Mouse (Mus musculus): ENCODE data around the gene Bmp6.

The Bmp6 gene

DNA sequence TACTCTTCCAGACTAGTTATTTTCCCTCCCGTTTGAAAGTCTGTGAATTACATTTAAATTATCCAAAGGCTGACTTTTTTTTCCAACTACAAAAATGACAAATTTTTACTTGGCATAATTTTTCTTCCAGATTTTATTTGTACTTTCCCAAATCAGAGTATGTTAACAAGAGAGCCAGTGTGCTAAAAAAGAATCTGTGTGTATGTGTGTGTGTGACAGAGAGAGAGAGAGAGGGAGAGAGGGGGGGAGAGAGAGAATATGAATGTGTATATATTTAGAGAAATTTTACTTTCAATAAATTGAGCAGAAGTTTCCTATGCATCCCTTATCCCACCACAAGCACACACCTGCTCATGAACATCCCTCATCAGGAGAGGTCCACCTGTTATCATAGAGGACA is 9.4 kb downstream of the Bmp6 start:
- DNase-seq: no peak

DNA sequence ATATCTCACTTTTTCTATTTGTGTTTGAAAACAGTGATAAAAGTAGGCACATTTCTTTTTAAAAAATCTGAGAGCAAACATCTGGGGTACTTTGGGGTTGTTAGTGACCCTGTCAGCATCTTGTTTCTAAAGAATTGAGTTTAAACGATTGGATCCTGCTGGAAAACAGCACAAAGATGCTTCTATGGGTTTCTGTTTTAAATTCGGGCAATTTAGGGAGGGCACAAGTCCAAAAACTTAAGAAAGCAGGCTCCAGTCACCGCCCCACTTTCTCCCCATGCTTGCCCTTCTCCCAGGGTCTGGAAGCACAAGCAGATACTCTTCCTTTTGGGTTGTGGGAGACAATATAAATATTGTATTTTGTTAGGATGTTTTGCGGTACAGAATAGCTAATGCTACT is 14.1 kb downstream of the Bmp6 start:
- DNase-seq: no peak

DNA sequence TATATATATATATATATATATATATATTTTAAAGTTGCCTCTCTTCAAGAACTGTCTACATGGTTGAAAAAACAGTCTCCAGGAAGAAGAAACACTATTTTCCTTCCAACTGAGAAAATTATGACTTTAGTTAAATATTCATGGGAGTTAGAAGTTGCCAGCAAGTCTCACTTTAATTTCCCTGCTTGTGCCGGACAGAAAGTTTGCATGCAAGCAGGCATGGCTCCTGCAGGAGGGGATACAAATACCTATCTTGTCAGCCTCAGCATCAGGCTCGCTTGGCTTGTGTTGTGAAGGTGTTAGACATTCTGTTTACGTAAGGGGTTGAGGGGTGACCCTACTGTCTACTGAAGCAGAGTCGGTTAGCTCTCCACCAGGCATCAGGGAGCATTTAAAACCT is 17.8 kb downstream of the Bmp6 start:
- DNase-seq: no peak

DNA sequence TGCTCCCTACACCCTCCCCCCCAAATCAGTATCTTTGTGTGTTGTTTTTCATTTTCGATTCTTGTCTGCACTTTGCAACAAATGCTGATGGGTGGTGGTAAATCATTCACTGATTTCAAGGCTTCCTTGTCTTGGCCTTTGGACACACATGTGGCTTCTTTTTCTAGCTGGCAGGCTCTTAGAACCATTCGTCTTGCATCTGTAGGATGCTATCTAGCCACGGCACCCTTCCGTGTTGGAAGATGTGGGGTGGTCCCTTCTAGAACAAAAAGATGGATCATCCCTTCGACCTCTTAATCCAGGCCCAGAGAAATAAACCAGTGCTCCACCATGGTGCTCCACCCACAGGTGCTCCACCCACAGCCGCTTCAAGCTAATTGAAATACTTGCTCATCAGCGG is 19.0 kb downstream of the Bmp6 start:
- no peak for DNase-seq

DNA sequence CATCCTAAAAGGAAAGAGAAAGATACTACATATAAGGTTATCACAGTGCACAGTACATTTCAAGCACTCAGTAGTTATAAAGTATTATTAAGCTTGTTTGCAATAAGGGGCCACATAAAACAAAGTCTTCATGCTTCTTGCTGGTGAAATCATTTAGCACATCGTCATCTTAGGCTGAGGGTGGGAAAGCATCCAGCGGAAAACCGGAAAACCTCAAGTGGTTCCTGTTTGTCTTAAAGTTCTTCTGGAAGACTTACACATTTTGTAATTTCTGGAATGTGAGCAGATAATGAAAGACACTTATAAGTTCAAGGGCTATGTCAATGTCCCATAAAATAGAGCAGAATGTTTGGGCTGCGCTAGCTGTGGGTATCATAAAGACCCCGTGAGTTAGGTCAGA is 24.7 kb downstream of the Bmp6 start:
- DNase-seq: no peak

DNA sequence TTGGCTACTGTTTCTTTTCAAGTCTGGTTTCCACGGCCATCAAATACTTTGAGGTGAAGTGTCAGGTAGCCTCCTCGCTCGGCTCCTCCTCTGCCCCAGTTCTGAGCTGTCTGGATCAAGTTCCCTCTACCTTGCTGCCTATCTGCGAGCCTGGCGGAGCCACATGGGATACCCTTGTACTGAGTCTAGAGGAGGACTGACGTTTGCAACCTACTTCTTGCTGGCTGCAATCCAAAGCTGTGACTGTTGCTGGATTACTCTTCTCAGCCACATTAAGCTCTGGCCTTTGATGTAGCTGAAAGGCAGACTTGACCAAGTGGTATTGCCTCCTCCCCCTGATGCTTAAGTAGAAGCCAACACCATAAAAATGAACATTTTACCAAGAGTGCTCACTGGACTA is 31.2 kb downstream of the Bmp6 start:
- no peak for DNase-seq

DNA sequence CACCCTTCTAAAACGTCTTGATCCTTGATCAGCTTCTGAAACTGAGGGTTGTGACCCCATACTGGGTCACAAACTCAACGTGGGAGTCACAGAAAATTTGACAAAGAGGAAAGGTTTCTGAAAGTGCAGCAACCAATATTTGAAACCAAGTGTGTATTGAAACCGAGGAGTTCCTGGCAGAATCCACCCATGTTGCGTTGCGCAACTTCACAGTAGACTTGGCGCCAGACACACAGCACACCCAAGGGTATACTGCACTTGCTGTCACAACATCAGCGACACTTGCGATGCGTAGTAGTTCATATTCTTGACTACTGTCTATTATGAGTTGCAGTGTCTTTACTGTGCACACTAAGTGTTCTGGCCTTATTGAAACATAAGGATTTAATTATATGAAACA is 32.4 kb downstream of the Bmp6 start:
- no peak for DNase-seq

DNA sequence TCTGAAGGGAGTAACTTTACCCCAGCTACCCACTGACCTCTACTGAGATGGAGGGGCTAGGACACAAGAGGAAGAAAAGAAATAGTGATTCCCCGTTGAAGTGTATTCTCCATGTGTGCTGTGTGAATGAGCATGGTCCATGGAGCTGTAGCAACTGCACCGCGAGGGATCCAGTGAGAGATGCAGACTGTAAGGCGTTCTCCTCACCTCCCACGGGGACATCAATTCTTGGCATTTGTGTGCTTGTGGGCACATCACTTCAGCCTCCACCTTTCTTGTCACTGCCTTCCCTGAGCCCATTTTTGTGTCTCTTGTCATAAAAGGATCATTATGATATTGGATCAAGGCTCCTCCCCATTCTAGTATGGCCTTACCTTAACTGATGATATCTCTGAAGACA is 34.9 kb downstream of the Bmp6 start:
- DNase-seq: no peak

DNA sequence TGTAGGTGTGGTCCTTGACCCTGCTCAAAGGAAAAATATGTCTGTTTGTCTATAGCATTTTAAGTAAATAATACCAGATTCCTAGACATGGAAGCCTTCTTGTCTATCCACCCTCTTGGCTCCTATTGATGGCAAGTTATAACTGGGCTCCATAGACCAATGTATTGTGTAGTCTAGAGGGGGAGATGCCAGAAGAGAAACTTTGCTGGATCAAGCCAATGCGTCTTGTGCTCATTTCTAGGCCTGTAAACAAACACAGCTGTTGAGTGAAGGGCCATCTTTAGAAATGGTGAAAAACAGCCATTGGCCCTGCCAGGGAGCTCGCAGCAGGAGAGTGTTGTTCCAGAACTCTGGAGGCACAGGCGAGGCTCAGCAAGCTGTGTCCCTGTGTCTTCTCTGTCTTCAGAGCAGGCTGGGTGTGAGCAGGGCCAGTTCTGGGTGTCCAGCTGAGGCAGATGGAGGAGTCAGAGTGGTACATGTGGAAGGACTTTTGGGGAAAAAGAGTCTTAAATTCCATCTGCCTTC is 41.2 kb downstream of the Bmp6 start:
- no peak for DNase-seq

DNA sequence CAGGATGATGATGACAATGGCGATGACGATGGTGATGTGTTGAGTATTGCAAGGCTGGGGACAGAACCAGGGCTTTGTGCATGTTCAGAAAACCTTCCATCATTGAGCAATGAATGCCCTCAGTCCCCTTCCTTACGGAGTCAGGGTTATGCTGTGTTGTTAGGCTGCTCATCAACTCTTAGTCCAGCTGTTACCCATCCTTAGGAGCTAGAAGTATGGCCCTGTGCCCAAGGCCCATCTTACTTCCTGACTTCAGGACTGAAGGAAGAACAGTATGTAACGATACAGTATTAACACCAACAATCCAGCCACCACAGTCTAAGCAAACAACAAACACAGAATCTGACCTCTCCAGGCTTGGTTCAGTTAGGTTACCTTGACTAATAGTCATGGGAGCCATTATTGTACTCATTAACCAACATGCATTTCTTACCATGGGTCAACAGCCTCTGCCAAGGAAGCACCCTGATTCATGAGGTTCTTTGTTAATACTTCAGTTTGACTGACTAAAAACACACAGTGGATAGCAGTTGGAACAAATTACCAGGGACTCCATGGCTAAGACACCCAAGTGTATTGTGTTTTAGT is 42.6 kb downstream of the Bmp6 start:
- no peak for DNase-seq

DNA sequence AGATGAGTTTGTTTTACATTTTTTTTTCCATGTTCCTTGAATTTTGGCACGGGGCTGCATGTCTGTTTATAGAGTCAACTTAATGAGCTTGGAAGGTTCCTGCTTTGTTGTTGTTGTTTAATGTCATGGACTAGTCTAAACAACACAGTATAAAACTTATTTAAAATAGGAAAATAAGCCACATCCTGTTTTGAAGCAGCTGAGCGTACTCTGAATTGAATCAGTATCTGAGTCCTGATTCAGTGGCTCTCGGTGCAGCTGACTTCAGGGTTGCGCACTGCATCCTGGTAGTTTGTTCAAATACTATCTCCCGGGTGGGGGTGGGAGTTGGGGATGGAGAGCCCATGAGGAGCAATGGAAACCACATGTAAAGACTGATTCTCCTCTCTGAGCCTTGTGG is 48.5 kb downstream of the Bmp6 start:
- no peak for DNase-seq

DNA sequence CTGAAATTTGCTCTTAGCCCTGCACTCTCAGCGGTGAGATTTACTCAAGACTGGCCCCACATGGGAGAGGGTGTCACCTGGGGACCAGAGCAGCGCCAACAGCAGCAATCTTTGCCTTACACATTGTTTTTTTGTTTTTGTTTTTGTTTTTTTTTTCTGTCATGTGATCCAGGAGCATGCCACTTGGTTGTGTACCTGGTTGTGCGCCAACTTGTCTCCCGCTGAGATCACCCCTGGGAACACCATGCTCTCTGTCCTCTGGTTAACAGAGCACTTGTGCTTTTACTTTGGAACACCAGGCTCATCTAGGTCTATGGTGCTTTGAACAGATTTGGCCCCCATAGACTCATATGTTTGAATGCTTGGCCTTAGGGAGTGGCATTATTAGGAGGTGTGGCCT is 50.1 kb downstream of the Bmp6 start:
- no peak for DNase-seq

DNA sequence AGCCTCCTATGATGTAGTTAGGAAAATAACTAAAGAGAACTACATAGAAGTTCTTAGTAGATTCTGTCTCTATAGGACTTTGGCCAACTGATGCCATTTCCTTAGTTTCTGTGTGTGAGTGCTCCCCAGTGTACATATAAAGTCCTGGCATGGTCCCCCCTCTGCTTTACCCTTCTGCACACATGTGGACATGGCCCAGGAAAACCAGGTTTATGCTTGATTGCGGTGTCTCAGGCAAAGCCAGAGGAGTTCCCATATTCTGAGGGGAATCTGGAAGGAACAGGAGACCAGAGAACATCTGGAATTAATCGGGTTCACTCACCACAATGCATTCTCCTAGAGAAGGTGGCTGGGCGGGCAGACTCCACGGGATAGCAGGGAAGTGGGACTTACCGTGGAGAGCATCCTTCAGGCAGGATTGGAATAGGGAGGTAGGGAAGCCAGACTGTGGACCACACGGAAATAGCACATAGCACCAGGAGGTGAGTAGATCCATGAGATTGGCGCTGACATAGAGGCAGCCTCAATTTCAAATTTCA is 52.2 kb downstream of the Bmp6 start:
- DNase-seq: no peak

DNA sequence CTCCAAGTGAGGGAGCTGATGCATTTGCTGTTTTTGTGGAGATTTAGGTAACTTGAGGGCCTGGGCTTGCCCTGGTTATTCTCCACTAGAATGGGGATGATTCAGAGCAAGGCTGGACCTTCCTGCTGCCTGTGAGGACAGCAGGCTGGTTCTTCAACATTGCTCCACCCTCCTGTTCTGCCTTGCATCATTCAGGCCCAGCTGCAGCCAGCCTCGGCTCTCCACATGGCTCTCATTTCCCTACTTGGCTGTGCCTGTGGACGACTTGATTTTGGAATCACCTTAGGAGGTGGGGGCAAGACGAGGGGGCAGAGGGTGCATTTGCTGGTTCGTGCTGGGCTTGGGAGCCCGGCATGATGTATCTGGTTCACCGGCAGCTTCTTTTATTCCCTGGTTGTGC is 53.8 kb downstream of the Bmp6 start:
- no peak for DNase-seq

DNA sequence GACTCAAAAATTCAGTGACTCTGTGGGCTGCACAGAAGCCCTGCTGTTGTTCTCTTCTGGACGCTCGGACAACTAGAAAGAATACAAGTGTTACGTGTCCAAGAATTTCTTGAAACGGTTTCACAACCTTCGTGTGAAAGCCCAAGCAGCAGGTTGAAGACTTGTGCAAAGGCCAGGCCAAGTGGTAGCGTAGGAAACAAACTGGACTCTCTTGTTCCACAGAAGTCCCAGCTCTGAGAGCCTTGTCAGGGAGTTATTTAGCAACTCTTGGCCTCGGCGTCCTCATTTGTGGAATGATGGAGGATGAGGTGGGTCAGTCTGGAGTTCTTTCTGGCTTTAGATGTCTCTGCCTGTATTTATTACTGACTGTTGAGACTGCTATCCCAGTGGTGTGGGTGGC is 55.8 kb downstream of the Bmp6 start:
- no peak for DNase-seq

DNA sequence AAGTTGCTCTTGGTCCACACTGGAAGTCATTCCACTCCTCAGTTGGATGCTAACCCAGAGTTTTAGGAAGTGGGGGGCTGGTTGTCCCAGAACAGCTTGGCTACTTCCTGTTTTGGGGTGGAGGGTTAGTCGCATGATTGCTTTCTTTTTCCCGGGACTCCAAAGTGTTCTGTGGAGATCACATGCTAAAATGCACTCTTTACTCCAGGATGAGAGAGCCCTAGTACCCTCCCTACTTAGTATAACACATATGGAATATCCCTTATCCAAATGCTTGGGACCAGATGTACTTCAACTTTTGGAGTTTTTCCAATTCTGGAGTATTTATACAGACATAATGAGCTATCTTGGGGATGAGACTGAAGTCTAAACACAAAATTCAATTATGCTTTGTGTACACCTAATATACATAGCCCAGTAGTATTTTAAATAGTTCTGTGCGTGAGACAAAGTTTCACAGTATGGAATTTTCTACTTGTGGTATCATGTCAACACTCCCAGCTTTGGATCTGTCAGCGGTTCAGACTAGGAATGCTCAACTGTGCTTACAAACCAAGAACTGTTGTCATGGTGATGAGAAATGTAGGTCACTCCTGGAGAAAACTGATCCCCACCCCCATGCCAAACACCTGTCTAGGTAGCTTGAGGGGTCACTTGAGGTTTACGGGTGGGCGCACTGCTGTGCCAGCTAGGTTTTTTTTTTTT is 62.9 kb downstream of the Bmp6 start:
- DNase-seq: no peak

DNA sequence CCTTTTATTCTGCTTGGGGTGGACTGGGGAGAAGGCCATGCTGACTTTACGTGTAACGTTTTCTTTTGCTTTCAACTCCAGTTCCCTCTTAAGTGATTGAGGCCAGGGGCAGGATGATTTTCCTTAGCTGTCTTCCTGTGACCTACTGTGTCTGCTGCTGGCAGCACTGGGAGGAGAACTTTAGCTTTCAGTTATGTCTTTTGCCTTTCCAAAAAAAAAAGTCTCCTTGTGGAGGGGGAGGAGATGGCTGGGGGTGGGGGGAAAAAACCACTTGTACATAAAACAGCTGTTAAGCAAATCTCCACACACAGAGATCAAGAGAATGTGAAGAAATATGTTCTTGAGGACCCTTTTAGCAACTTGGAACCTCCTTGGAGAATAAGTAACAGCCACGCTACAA is 63.7 kb downstream of the Bmp6 start:
- DNase-seq: no peak

DNA sequence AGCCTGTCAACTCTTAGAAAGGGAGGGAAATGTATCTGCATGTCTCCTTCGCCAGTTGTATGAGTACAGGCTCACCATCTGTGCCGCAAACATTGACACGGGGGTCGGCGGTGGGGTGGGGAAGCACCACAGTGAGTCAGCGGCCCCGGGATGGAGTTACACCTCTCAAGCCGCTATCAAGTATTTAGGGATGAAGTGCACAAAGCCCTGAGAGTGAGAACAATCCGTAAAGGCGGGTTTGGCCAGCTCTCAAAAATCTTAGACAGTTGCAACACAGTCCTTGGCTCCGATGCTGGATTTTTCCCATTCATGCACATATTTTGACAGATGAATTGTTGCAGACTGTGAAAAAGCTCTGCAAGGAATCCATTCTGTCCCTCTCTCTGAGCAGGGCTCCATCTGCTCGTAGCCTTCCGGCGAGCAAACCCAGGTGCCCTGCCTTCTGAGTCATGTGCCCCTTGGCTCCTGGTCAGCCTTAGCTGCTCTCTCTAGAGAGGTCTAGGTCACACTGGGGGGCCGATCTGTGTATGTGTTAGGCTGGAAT is 65.5 kb downstream of the Bmp6 start:
- no peak for DNase-seq

DNA sequence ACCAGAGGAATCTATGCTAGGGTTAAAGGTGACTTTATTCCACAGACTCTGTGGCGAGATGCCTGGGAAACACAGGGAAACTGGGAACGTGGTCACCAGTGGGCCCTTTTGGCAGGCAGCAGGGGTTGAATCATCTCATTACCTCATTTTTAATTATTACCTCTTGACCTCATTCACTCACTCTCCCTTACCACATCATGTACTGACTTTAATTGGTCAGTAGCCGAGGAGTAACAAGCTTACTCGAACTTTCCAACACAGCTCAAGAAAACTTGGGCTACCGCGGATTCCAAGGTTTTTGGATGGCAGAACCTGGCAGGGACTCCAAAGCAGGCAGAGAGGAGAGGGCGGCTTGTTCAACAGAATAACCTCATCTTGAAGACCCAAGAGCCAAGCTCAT is 74.9 kb downstream of the Bmp6 start:
- no peak for DNase-seq

DNA sequence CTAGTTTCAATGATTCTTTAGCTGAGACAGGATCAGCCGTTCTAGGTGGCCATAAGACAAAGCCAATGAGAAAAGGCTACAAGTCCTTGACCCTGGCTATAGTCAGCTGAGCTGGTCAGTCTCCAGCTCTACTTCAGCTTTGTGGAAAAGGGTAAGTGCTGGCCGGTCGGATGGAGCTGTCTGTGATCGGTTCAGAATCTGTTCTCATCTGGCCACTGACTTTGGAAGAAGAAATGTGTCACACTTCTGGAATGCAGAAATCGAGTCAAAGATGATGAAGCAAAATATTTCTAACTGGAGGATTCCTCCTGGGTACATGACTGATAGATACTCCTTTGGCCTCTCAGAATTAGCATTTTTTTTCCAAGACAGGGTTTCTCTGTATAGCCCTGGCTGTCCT is 77.6 kb downstream of the Bmp6 start:
- no peak for DNase-seq

DNA sequence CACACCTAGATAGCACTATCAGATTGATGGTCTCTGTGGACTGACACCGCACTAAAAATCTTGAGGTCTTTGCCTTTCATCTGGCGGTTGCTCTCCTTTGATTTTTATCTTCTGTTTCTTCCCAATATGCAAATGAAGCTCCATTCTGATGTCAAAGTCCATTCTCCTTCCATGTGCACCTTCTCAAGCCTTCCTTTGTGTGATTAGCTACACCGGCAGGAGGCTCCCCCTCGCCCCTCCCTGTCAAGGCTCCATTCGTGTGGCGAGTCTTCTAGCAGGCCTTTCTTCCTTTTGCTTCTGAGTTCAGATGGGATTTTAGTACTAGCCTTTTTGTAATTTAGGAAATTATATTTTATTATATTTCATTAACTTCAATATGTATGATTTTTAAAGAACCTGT is 80.4 kb downstream of the Bmp6 start:
- DNase-seq: no peak

DNA sequence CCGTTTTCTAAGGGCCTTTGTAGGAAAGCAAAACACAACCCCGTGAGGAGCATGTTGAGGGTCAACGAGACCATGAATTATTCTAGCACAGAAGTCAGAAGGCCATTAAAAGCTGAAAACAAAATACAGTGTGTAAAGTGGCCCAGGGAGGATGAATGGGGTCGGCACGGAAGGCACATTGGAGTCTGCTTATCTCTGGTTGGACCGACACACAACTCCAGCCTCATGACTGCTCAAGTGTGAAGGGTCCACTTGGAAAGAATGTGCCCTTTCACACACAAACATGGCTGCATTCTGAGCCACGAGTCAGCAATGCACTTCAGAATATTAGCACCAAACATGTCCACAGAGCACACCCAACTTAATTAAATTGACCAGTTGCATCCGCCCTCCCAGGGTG is 84.8 kb downstream of the Bmp6 start:
- no peak for DNase-seq

DNA sequence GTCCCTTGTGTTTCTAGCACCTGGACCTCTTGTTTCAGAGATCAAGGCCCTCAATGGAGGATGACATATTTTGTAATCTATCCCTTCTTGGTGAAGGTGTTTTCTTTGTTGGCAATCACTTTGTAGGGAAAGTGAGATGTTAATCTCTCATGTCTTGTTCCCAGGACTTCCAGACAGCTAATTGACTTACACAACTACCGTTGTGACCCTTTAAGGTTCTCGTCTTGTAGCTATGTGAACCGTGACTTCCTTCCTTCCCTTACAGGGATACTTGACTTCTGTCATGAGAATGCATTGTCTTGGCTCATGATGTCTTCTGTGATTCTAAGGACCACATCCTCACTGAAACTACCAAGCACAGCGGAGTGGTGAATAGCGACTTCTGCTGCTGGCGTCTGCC is 85.2 kb downstream of the Bmp6 start:
- no peak for DNase-seq

DNA sequence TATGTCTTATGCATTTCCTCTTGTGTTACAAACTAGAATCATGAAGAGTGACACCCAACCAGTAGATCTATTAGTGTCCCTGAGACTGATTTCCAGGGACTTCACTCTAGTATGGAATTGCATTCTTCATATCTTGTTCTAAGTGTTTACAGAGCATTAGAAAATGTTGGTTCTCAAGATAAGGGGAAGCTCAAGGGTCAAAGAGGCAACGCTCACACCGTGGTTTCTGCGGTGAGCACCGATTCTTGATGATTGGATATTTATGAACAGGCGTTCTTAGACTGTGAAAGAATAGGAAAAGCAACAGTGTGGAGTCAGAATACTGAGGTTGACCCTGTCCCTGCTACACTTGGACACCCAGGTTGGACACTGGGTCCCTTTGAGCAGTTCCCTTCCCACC is 89.9 kb downstream of the Bmp6 start:
- DNase-seq: no peak

DNA sequence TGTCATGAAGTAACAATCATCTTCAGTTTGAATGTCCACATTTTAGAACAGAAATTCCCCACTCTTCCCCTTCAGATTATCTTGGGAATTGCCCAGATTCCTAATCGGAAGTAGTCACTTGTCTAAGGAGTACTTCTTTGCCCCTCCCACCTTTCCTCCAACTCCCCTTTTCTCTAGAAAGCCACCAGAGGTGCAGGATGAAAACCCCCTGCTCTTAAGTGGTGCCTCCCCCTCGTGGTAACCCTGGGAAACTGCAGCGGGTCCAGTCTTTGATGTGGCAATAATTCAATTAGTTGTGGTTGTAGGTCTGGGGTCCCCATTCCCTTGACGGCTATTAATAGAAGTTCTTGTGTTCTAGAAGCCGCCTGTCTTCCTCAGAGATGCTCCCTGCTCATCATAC is 93.0 kb downstream of the Bmp6 start:
- peak; percentile 5 to 7 for DNase-seq

Measured in thymus, postnatal 36 days (tissue).